Mouse (Mus musculus) lung, postnatal 0 days (tissue): ENCODE measurements around the gene Pdgfa.

Experiments used
- CTCF ChIP-seq: IDR thresholded peaks from 2 replicates; pipeline ENCODE4 v1.5.1; 2016; ENCODE audit warnings: antibody characterized with exemption, mild to moderate bottlenecking
- EP300 ChIP-seq: IDR thresholded peaks from 2 replicates; pipeline ENCODE4 v1.6.1; 2016; ENCODE audit warnings: antibody characterized with exemption, mild to moderate bottlenecking, control low read depth

- no peak for TF ChIP-seq EP300
- no peak for TF ChIP-seq CTCF
Observed at GRCm38 (mm10) chr5:139024351-139025105, 27.4 kb upstream of the Pdgfa start.
